Mouse (Mus musculus): Measurements from ENCODE around the gene 1700028K03Rik.

The 1700028K03Rik gene

DNA sequence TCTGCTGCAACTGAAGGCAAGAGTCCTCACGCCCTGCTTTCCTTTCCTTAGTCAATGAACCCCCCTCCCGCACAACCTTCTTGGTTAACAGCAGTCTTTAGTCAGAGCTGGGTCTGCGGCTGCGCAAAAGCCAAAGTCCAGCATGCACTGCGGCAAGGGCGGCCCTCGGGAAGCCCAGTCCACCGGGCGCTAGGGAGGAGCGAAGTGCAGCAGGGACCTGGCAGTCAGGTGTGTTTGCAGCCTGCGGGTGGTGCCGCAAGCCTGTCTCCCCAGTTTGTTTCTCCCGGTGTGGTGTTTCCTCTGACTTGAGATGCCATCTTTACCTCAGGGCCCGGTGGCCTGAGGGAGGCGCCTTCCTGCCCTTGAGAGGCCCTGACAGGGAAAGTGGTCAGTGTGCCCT is at the start of gene 1700028K03Rik:
1700028K03Rik (plus strand) TSS at position 129 of the 400 bp plus-strand sequence.
- DNase-seq (ENCODE audit: low spot score) = no peak

DNA sequence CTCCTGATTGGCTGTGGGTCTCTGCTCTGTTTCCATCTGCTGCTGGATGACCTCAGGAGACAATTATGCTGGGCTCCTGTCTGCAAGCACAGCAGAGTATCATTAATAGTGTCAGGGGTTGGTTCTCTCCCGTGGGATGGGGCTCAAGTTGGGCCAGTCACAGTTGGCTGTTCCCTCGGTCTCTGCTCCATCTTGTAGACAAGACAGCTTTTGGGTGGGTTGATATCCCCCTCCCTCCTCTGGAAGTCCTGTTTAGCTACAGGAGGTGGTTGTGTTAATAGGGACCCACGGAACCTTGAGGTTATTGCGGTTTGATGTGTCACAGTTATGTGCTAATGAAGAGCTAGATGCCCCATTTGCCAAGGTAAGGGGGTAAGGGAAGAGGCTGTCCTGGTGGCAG is 45.5 kb upstream of the 1700028K03Rik start:
- no peak for DNase-seq (ENCODE audit: low spot score)

DNA sequence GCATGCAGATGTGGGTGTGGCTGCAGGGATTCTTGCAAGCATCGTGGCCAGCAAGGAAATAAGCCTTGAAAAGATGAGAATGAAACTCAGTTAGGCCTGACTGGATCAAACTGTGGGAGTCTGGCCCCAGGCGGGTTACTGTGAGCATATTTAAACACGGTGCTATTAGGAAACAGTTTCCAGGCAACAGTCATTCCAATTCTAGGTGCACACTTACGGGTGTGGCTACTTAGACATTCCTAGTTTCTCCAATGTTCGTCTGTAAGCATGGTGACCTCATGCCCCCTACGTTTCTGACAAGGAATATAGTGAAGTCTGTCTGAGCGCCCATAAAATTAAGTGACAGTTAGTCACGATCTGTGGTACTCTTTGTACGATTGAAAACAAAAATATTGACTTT is 43.5 kb upstream of the 1700028K03Rik start:
- no peak for DNase-seq (ENCODE audit: low spot score)

DNA sequence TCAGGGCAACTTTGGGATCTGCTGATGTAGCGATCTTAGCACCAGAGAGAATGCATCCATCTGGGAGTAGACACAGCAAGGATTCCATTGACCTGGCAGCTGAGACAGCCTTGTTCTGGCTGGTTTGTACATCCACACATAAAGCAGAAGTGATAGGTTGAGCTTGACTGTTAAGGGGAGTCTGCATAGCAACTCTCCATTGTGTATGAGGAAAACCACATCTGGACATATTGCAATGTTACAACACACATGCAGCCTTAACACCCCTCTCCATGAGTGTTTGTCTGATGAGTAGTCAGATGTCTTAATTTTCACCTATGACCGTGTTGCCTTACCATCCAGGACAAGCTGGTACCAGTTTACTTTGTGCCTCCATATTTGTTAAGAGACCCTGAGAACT is 42.0 kb upstream of the 1700028K03Rik start:
- DNase-seq (ENCODE audit: low spot score) = no peak

DNA sequence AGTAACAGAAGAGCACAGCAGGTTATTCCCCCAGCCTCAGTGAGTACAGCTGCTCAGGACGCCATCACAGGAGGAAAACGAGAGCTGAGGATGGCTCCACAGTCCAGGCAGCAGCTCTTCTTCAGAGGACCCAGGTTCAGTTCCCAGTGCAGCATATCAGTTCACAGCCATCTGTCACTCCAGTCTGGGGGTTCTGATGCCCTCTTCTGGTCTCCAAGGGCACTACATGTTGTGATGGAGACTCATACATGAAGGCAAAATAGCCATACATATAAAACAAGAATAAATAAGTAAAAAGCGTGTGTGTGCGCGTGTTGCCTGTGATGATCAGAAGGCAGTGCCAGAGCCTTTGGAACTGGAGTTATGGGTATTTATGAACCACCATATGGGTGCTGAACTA is 39.8 kb upstream of the 1700028K03Rik start:
- no peak for DNase-seq (ENCODE audit: low spot score)

DNA sequence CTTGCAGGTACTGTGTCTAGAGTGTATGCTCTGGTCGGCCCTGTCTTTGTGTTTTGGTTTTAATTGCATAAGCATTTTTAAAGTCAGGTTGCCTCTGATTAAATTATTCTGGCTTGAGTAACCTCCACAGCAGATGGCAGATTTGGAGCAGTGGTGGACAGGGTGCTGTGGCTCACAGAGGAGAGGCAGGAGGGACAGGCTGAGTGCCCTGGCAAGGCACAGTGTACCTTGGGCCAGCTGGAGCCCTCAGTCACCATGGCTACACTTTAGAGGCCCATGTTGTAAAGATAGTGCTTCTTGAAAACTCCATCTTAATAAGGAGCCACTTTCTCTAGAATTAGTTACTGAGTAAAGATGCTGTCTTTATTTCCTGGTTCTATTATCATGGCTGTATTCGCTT is 38.5 kb upstream of the 1700028K03Rik start:
- no peak for DNase-seq (ENCODE audit: low spot score)

DNA sequence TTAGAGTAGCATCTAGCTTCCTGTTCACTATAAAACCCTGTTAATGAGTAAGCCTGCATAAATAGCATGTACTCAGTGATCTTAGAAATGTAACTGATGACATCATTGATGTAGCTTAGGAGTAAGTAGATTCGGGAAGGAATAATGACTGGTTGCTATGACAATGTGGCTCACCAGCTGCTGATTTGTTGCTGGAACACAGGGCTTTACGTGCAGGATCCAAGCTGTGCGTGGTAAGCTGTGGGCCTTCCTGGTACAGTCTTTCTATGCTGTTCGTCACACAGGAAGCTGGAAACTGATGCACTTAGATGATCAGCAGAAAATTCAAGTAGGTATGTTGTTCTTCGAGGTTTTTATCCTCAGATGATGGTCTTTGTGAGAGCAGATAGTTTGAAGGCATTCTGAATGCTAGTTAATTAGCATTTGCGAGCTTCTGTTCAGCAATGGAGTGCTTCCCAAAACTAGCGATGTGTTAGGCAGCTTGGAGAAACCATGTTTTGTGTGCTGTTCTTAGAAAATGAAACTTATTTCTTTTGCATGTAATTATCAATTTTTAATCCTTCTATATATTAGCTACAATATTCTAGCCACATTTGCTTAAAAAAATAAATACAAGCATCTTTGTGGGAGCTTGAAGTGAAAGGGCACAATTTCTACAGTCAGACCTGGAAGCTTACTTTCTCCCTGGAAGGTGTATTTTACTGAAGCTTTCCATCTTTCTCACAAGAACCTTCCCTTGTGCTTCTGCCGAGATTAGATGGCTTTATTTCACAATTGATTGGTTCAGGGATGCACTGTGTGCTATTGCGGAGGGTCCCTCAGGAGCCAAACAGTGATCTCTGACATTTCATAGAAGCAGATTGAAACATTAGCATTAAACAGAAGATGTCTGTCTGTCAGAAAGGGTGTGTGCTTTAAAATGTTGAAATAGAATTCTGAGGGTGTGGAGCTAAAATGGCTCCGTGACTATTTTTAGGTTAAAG is 36.7 kb upstream of the 1700028K03Rik start:
- no peak for DNase-seq (ENCODE audit: low spot score)

DNA sequence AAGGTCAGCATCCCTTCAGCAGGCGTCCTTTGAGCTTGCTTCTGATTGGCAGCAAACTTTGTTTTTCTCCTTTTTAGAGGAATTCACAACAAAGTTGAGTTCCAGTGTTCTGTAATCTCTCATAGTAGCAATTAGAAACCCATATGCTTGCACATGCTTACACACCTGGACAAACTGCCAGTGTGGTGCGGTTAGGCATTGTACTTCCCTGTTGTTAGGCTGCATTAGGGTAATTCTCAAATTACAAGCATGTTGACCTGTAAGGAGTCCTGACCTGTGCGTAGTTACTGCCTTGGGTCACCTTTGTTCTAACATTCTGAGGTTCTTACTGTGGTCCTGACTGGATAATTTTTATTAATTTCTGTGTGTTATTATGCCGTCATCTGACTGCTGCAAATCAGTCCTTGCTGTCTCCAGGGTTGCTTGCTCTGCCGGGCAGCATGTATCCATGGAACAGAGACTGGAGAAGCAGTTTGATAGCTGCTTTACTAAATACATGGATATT is 35.7 kb upstream of the 1700028K03Rik start:
- no peak for DNase-seq (ENCODE audit: low spot score)

DNA sequence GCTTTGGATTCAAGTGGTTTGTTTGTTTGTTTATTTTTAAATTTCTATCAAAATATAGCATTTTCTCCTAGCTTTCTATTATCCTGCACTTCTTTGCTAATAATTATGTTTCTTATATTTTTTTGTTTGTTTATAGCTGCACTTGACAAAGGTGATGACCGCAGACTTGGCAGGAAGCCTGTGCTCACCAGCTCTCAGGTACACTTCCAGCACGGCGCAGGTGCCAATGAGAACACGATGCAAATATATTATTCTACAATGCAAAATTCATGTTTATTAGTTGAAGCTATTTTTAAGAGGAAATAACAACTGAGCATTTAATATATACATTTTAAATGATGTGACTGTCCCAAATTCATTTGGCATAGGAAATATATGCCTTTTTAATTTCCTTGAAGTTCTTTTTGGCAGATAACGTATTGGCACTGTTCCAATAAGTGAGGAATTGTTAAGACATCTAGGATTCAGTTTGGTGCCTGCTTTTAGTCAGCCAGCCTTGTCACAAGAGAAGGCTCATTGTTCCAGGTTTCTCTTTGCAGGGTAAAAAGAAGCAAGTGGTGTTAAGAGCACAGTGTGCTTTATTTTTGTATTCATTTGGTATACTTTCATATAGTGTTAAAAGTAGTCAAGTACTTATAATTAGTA is 34.5 kb upstream of the 1700028K03Rik start:
- no peak for DNase-seq (ENCODE audit: low spot score)

DNA sequence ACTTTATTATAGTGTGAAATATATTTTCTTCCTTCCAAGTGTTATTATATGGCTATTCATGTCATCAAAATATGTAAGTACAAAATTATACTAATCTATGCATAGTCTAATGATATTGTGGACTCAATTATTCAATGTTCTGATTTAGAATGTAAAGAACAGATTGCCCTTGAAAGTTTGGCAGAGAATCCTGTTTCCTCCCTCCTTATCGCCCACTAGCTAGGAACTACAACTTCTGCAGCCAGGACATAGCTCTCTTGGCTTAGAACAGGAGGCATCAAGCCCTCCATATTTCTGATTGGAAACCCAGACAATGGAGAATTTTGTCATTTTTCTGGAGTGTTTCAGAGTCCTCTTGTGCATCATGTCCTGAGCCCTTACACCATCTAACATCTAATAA is 33.8 kb upstream of the 1700028K03Rik start:
- no peak for DNase-seq (ENCODE audit: low spot score)

DNA sequence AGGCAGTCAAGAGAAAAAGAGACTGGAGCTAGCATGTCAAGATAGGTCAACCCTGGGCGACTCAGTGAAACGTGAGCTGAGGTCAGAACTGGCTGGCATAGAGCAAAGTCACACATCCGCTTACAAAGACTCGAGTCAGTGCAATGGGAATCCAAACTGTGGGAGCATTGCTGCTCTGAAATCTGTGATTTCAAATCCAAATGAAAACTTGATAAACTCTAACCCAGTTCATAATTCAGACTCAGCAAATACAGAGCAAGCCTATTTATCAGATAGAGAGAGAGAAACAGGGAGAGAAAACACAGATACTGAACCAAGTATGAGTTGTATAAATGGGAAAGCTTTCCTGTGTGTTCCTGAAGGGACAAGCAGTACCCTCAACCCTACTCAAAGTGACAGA is 27.2 kb upstream of the 1700028K03Rik start, which contains the start of gene Gm42669:
Gm42669 (plus strand) TSS at position 301 of the 400 bp plus-strand sequence.
- DNase-seq (ENCODE audit: low spot score) = no peak

DNA sequence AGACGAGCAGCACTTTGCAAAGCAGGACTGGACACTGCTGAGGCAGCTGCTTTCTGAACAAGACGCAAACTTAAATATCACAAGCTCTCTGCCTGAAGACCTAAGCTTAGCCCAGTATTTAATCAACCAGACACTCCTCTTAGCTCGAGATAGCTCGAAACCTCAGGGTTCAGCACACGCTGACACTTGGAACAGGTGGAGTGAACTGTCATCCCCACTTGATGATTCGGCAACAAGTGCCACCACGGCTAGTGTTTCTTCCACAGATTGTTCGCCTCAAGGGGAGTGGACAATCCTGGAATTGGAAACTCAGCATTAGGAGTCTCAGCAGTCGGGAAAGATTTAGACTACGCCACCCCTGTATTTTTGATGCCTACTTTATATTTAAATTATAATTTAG is 24.0 kb upstream of the 1700028K03Rik start:
- DNase-seq (ENCODE audit: low spot score) = no peak

DNA sequence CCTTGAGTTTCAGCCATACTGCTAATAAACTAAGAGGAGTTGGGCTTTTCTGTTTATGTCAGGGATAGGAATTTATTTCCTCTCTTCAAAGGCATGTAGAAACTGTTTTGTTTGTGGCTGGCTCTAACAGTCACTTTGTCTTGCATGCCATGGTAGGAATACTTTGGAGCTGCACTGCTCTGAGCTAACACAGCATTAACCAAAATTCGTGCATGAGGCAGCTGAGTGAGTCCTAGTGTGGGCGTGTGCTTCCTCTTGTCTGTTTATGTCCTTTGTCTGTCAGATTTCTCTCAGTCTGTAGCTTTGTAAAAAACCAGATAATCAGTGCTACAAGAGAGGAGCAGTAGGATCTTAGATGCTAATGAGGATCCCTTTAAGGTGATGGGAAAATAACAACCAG is 23.2 kb upstream of the 1700028K03Rik start:
- no peak for DNase-seq (ENCODE audit: low spot score)

DNA sequence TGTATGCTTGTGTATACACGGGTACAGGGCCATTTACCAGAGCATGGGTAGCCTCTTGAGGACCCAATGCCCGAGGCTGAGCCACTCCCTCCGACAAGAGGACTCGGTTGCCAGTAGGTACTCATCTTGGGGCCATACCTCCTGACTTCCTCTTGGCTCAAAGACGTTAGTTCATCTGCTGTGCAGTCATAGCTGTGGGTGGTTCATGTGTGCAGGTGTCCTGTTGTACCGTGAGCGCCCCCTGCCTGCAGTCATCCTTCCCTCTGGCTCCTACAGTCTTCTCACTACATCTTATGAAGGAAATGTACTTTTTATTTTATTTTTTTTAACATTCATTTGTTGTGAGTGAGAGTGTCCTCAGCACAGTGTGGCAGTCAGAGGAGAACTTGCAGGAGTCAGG is 20.9 kb upstream of the 1700028K03Rik start:
- DNase-seq (ENCODE audit: low spot score) = peak; percentile 61

DNA sequence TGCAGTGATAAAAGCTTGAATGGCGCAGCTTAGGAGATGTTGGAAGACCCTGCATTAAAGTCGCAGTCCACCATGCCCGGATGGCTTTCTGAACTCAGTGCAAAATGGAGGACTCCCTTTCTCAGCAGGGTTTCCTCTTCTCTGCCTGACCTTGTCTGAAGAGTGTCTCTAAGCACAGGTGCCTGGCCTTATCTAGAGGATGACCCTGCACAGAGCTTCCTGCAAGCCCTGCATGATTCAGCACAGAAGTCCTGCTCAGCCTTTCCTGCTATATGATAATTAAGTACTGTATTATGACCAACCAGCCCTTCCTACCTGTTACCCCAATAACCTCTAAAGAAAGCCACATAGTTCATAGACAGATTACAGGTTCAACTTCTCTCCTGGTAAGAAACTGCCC is 19.1 kb upstream of the 1700028K03Rik start:
- no peak for DNase-seq (ENCODE audit: low spot score)

DNA sequence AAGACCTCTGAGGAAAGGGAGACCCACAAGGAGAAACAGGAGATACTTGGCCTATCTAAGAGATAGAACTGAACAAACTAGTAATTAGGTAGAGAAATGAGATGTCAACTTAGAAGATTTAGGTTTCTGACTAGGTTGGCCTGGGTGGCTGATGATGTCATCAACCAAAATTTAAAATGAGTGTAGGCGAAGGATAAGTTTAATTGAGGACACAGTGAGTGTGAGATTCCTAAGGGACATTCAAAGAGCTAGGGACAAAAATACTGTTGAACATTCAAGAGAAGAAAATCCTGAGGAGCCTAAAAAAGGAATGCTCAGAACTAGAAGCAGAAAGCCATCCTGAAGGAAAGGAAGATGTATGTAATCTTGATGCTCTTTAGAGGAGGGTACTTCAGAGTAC is 18.4 kb upstream of the 1700028K03Rik start:
- DNase-seq (ENCODE audit: low spot score) = no peak

DNA sequence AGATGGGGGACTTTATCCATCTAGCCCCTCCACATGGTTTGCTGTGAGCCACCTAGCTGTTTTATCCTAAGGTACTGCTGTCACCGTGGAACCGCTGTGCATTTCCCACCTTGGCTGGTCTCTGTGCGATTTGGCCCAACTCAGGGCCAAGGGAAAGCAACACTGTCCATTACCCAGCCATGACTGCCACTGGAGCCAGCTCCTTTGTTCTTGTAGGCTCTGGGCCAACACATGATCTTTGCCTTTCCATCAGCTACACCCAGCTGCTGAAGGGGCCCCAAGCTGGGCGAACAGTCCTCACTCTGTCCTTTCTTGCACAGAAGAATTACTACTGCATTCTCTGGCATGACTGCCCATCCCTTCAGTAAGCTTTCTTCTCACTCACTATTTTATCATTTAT is 15.9 kb upstream of the 1700028K03Rik start:
- DNase-seq (ENCODE audit: low spot score) = no peak

DNA sequence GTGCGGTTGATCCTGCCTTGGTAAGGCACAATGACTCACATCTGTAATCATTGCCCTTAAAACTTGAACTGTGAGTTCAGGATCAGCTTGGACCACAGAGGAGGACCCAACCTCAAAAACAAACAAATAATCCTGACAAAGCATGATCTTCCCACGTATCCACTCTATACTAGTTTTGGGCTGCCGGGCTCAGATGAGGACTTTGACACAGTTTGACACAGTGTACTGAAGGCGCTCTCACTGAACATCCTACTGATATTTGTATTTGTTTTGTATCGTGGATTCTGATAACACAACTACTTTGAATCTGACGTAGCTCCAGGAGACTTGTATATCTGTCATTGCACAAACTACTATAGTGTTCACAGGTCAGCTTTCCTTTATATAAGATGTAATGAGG is 13.1 kb upstream of the 1700028K03Rik start:
- no peak for DNase-seq (ENCODE audit: low spot score)

DNA sequence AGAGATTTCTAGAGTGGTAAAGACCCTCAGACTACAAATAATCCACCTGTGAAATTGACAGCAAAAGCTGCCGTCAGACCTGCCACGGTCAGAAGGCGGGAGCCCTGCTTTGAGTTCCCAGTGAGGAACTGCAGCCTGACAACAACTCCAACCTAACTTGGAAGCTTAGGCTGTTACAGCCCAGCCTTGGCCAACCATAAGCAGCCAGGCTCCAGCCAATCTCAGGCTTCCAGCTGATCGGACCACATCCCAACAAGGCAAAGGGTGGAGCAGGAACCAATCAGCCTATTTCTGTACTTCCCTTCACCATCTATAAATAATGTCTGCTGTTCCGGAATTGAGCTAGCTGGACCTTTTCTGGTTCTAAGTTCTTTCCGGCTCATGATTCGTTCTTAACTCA is 12.6 kb upstream of the 1700028K03Rik start:
- DNase-seq (ENCODE audit: low spot score) = no peak

DNA sequence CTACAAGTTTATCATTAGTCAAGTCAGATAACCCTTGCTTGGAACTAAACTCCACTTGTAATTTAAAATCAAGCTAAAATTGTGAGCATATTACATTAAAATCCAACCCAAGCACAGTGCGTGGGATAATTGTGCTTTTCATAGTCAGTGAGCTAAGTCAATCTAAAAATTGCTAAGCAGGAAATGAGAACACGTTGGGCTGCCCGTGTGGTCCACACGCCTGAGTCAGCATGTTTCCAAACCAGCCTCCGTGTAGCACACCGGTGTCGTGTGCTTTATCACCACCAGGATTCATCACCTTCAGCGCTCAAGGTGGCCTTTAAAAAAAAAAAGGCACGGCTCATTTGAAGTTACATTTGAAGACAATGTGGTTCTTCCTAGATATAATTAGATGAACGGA is 10.2 kb upstream of the 1700028K03Rik start:
- no peak for DNase-seq (ENCODE audit: low spot score)

DNA sequence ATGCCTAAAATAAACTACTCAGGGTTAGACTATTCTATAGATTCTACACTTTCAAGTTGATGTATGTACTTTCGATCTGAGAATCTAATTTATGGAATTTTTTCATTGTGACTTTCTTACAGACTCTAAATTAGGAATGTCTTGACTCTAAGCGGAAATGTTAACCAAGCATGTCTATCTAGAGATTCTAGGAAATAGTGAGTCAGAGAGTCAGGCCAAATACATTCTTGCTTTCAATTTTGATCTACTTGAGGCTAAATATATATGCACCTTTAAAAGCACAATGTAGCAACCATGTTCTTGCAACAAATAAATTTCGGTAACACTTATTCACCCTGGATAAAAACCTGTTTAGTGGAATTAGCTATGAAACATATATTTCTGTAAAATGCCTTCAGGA is 5.7 kb upstream of the 1700028K03Rik start:
- no peak for DNase-seq (ENCODE audit: low spot score)

DNA sequence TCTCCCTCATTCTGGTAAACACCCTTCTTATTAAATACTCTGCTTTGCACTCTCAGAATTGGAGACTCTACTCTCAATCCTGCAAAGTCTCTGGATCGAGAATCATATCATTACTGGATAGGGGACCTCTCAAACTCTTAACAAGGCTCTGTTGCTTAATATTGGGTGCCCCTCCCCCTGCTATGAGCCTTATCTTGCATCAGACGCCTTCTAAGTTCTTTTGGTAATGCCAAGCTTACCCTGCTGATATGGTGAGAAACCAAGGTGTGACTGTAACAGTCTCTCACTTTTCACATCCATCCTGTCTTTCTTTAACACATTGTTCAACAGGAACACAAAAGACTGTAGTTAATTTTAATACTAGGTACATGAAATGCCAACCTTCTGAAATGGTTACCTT is 919 bp upstream of the 1700028K03Rik start:
- no peak for DNase-seq (ENCODE audit: low spot score)

DNA sequence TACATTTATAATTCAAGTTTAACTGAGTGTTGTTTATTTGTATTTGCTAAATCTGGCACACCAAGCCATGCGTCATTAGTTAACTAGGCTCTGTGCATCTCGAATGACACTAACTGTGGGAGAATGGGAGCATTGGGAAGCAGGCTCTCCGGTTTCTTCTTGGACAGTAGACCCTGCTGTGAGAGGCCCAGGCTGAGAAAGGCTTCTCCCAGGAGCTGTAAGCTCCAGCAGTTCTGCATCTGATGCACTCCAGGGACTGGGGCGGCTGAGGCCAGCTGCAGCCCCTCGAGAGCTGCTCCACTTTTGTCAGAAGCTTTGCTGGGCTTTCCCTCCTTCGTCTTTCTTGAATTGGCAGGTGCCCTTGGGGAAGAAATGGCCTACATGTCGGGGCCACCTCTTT is 7.2 kb downstream of the 1700028K03Rik start:
- DNase-seq (ENCODE audit: low spot score) = no peak

Measured in spleen, adult 12 weeks (tissue).